Mouse (Mus musculus) gastrocnemius, adult 18-20 months (tissue): ENCODE measurements around the gene Lcn5. TPM values are rescaled to one million over a fixed set of nuclear protein-coding genes. Genes with fewer than 3 reads are reported as not detected.

ENCODE experiments used
- DNase-seq: peaks from one replicate; pipeline ENCODE4 v3.0.0; 2021; ENCODE audit warnings: low spot score
- long read RNA-seq, 2 experiments: library from polyadenylated mRNA; stranded (forward); transcript quantifications; one replicate each; pipeline ENCODE4 v2.0.0; 2021
- total RNA-seq, 2 experiments: library from RNA; stranded (reverse); gene quantifications; 2 replicates each; pipeline ENCODE4 v1.2.3; 2021

The Lcn5 gene
- total RNA-seq: not detected
- long read RNA-seq, experiment 1: 0 reads
- long read RNA-seq, experiment 2: 0 reads

DNA sequence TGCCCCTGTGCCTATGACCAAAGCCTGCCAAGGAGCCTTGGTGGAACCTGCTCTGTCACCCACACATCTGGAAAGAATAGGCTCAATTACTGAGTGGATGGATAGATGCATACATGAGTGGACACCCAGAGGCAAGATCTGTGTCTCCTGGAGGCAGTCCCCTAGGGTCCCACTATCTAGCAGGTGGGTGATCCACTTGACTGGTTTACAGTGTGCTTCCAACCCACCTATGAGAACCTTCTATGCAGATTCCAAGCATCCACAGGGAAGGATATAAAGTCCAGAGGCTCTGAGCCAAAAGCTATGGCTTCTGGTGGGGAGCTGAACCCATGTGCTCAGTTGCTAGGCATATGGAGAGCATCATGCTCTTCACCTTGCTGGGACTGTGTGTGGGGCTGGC, at the start of gene Lcn5:
Gene Lcn5 (plus strand): TSS at position 301 of the 400 bp plus-strand sequence.
- no peak for DNase-seq

- no peak for DNase-seq
These were observed 49.1 kb upstream of the Lcn5 start for GRCm38 (mm10) chr2:25608671-25609070.

- DNase-seq: no peak
These were observed 41.4 kb upstream of the Lcn5 start for GRCm38 (mm10) chr2:25616398-25616797.

GRCm38 (mm10) chr2:25617578-25617977, 40.2 kb upstream of the Lcn5 start, which contains the start of gene Ccdc183:
Gene Ccdc183 (minus strand): TSS chr2:25617678.
- no peak for DNase-seq

GRCm38 (mm10) chr2:25620386-25620785, 37.4 kb upstream of the Lcn5 start:
- DNase-seq: no peak

- DNase-seq: no peak
These were observed 36.9 kb upstream of the Lcn5 start for GRCm38 (mm10) chr2:25620852-25621228.

GRCm38 (mm10) chr2:25621229-25622200, 36.2 kb upstream of the Lcn5 start, which contains the start of gene Tmem141:
Gene Tmem141 (minus strand): TSS chr2:25622005.
- DNase-seq: peak; percentile 90

GRCm38 (mm10) chr2:25625986-25626385, 31.8 kb upstream of the Lcn5 start:
- no peak for DNase-seq

- no peak for DNase-seq
These were observed 29.9 kb upstream of the Lcn5 start, which contains the start of gene Fcna for GRCm38 (mm10) chr2:25627811-25628210. Gene Fcna (minus strand): TSS chr2:25628030.

DNA sequence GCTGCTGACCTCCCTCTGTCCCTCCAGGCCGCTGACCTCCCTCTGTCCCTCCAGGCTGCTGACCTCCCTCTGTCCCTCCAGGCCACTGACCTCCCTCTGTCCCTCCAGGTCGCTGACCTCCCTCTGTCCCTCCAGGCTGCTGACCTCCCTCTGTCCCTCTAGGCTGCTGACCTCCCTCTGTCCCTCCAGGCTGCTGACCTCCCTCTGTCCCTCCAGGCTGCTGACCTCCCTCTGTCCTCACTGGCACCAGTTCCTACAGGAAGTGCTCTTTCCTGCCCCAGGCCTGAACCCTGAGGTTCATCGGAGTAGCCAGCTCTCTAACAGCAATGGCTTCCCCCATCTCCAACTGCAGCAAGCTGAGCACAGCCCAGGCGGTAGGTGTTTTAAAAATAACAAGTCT, 29.0 kb upstream of the Lcn5 start:
- DNase-seq: no peak

- no peak for DNase-seq
These were observed 24.1 kb upstream of the Lcn5 start for GRCm38 (mm10) chr2:25633616-25634015.

DNA sequence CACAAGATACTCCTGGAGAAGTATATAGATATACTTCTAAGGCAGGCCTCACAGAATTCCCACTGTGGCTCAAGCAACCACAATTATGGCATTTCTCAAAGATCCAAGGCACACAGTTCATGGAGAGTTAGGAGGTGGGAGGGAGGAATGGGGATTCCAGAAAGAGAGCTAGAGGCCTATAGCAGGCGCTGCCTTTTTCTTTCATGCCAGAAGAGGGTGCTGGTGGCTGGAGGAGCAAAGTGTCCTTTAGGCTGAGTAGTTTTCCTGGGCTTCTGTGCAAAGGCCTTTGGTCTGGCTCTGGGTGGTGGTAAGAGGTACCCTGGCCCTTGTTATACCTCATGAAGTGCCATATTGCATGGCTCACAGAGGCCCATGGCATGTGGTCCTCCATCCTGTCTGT, 23.7 kb upstream of the Lcn5 start:
- no peak for DNase-seq

GRCm38 (mm10) chr2:25639890-25640289, 17.9 kb upstream of the Lcn5 start:
- no peak for DNase-seq

- no peak for DNase-seq
These were observed 4.8 kb upstream of the Lcn5 start, which contains the start of gene Lcn8 for GRCm38 (mm10) chr2:25652902-25653301. Gene Lcn8 (plus strand): TSS chr2:25653120.

DNA sequence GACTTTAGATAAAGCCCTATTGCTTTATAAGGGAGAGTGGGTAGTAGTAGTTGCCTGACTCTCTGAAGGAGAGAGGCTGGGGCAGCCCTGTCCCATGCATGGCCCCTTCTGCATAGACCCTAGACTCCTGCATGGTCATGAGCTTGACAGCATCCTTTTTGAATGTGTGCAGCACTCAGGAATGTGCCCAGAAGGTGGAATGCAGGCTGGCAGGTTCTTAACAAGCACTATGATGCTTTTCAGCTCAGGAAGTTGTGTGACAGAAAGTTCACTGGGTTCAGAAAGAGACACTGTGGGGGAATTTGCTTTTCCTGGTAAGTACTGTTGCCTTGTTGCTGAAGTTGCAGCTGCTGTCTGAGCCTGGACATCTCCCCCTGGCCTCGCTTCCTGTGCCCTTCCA, 3.2 kb upstream of the Lcn5 start:
- DNase-seq: no peak

GRCm38 (mm10) chr2:25656691-25657090, 1.1 kb upstream of the Lcn5 start:
- DNase-seq: peak; percentile 49

- no peak for DNase-seq
These were observed 506 bp upstream of the Lcn5 start for GRCm38 (mm10) chr2:25657246-25657645.

DNA sequence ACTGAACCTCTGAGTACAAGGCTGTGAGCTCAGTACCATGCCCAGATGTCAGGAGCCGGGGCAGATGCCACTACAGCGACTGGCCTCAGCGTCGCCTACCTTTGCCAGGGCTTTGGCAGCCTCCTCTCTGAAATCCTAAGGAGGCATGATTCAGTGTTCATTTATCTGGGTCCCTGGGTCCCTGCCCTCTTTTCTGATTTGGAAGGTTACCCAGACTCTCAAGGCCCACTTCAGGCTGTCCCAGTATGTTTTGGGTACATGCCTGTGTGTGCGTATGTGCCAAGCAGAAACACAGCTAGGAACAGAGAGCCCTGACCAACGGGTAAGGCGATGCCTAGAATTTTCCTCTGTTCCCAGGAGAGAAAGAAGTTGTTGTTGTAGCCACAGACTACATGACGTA, 2.5 kb downstream of the Lcn5 start:
- DNase-seq: peak; percentile 12

- DNase-seq: no peak
These were observed 3.7 kb downstream of the Lcn5 start for GRCm38 (mm10) chr2:25661245-25661970.

DNA sequence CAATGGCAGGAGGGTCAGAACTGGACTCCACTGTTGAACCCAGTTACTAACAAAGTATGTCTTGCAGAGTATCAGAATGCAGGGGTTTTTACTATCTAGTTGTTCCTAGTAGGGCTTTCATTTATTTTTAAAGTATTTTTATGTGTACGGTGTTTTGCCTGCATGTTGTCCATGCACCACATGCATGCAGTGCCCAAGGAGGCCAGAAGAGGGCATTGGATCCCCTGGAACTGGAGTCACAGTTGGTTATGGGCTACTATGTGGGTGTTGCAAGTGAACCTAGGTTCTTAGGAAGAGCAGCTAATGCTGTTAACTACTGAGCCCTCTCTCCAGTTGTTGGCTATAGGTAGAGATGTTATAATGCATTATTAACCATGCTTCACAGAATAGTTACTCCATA, 5.8 kb downstream of the Lcn5 start:
- peak; percentile 43 for DNase-seq

DNA sequence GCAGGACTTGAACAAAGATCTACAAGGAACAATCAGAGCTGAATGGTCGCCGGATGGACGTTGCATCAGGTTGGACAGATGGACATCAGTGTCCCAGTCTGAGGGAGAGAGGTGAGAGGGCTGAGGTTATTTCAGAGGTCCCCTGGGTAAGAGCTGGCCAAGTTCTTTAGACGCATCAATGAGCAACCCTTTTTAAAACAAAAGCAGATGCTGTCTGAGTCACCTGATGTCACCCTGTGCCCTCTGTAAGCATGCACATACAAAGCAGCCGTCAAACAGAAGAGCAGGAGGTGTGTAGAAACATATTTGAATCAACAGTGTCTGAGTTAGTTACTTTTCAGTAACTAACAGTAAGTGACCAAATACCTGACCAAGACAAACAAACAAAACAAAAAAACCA, 6.4 kb downstream of the Lcn5 start:
- DNase-seq: no peak

DNA sequence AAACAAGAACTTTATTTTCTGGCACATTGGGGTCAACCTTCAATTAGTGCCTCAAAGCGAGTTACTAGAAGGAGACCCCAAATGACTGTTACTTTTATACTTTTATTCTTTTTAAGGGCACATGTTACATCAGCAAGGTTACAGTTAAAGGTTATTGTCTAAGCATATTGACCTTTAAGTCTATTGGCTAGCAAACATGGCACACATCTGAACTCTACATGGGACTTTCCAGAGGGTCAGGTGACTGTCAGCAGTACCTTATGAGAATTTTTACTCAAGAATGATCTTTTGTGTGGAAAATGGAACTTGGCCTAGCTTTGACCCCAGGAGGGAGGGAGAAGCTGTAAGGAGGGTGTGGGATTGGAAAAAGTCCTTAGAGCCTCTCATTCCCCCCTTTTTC, 8.8 kb downstream of the Lcn5 start:
- DNase-seq: no peak
